In genomic region chr4:150239951-150240368, GRCm38 (mm10) we compare ENCODE assay signal across 8 mouse cellular contexts. TPM values are rescaled to one million over a fixed set of nuclear protein-coding genes. Genes with fewer than 3 reads are reported as not detected.
DNase-seq lines count a peak whose midpoint lies in the region; ATAC-seq lines count a peak whose summit lies in the region.

No protein-coding gene starts in this region.

- no peaks in the 10 kb centered on the region for H3K27me3 ChIP-seq in embryonic facial prominence, embryonic 11.5 days (ENCODE audit: control insufficient read depth, insufficient read depth, low read length)
- no peaks in the 10 kb centered on the region for H3K27me3 ChIP-seq in heart, embryonic 10.5 days (ENCODE audit: insufficient read depth, poor library complexity, severe bottlenecking)
- no peaks in the 10 kb centered on the region for H3K27me3 ChIP-seq in limb, embryonic 15.5 days
- no peaks in the 10 kb centered on the region for H3K27me3 ChIP-seq in midbrain, embryonic 16.5 days (ENCODE audit: control insufficient read depth, insufficient read depth, low read depth, low read length)

- peak overlapping the region; percentile 78 for H3K4me2 ChIP-seq in embryonic facial prominence, embryonic 11.5 days (ENCODE audit: low read depth, low read length)
- H3K4me2 ChIP-seq in limb, embryonic 15.5 days: peak overlapping the region; percentile 71
- H3K4me2 ChIP-seq in midbrain, embryonic 16.5 days (ENCODE audit: low read length): peak overlapping the region; percentile 94

- ATAC-seq in embryonic facial prominence, embryonic 11.5 days (replicated peaks; ENCODE audit: insufficient number of reproducible peaks, low FRiP score, low TSS enrichment, low read depth): no peak
- ATAC-seq in limb, embryonic 15.5 days (ENCODE audit: insufficient number of reproducible peaks, low FRiP score, low TSS enrichment, low read depth): no peak
- no peak for ATAC-seq in midbrain, embryonic 16.5 days

- H3K9ac ChIP-seq in embryonic facial prominence, embryonic 11.5 days (replicated peaks; ENCODE audit: low read length): peak overlapping the region; percentile 25
- no peak overlapping the region for H3K9ac ChIP-seq in limb, embryonic 15.5 days
- no peak overlapping the region for H3K9ac ChIP-seq in midbrain, embryonic 16.5 days (ENCODE audit: low read depth, low read length)

- 7% methylated on average over 6 of the region's 6 CpGs for WGBS in embryonic facial prominence, embryonic 11.5 days
- 7% methylated on average over 6 of the region's 6 CpGs for WGBS in heart, embryonic 10.5 days
- WGBS in limb, embryonic 15.5 days: 13% methylated on average over 6 of the region's 6 CpGs
- 13% methylated on average over 6 of the region's 6 CpGs for WGBS in midbrain, embryonic 16.5 days

- H3K4me3 ChIP-seq in embryonic facial prominence, embryonic 11.5 days (ENCODE audit: low read depth, low read length): peak overlapping the region; percentile 77
- H3K4me3 ChIP-seq in heart, embryonic 10.5 days: peak overlapping the region; percentile 80
- H3K4me3 ChIP-seq in limb, embryonic 15.5 days: peak overlapping the region; percentile 67
- H3K4me3 ChIP-seq in midbrain, embryonic 16.5 days (ENCODE audit: low read depth, low read length): peak overlapping the region; percentile 16

- H3K36me3 ChIP-seq in embryonic facial prominence, embryonic 11.5 days (replicated peaks; ENCODE audit: control insufficient read depth, insufficient read depth, low read depth, low read length): peaks cover 27% of the 10 kb centered on the region
- H3K36me3 ChIP-seq in heart, embryonic 10.5 days: peaks cover 63% of the 10 kb centered on the region
- peaks cover 48% of the 10 kb centered on the region for H3K36me3 ChIP-seq in limb, embryonic 15.5 days
- peaks cover 20% of the 10 kb centered on the region for H3K36me3 ChIP-seq in midbrain, embryonic 16.5 days (ENCODE audit: control insufficient read depth, insufficient read depth, low read length)

- H3K4me1 ChIP-seq in embryonic facial prominence, embryonic 11.5 days (ENCODE audit: control insufficient read depth, insufficient read depth, low read length): peaks cover 5% of the 10 kb centered on the region
- H3K4me1 ChIP-seq in heart, embryonic 10.5 days: peaks cover 51% of the 10 kb centered on the region
- H3K4me1 ChIP-seq in limb, embryonic 15.5 days: peaks cover 54% of the 10 kb centered on the region
- H3K4me1 ChIP-seq in midbrain, embryonic 16.5 days (ENCODE audit: control insufficient read depth, insufficient read depth, low read length): peaks cover 34% of the 10 kb centered on the region

- 0 out of 2 replicates have a peak overlapping the region, but pooled peaks have one; percentile 2 for H3K27ac ChIP-seq in embryonic facial prominence, embryonic 11.5 days (replicated peaks; ENCODE audit: low read depth, low read length)
- peak overlapping the region; percentile 99 for H3K27ac ChIP-seq in heart, embryonic 10.5 days
- H3K27ac ChIP-seq in limb, embryonic 15.5 days: 0 out of 2 replicates have a peak overlapping the region, but pooled peaks have one; percentile 17
- H3K27ac ChIP-seq in midbrain, embryonic 16.5 days (ENCODE audit: low read length): no peak overlapping the region

- H3K9me3 ChIP-seq in embryonic facial prominence, embryonic 11.5 days (replicated peaks; ENCODE audit: control insufficient read depth, low read length): no peaks in the 10 kb centered on the region
- H3K9me3 ChIP-seq in heart, embryonic 10.5 days: no peaks in the 10 kb centered on the region
- H3K9me3 ChIP-seq in limb, embryonic 15.5 days: no peaks in the 10 kb centered on the region
- no peaks in the 10 kb centered on the region for H3K9me3 ChIP-seq in midbrain, embryonic 16.5 days (replicated peaks; ENCODE audit: control insufficient read depth, low read length, poor library complexity, severe bottlenecking)

- DNase-seq in A20 (ENCODE audit: low read depth, low spot score): peak; percentile 94
- peak; percentile 80 for DNase-seq in adrenal gland, postnatal 14 days
- DNase-seq in embryonic facial prominence, embryonic 11.5 days (ENCODE audit: low spot score): peak; percentile 98
- DNase-seq in heart, embryonic 10.5 days (ENCODE audit: low spot score): peak; percentile 91
- peak; percentile 97 for DNase-seq in kidney, adult 9 months
- peak; percentile 81 to 87 for DNase-seq in spleen, postnatal 36 days (ENCODE audit: low spot score in 2 of 2)

RNA-seq across cellular contexts. Expression of gene Eno1, which starts 3.4 kb away (rescaled TPM):
- total RNA-seq in adrenal gland, postnatal 14 days (2021): 426 and 444 TPM in 2 replicates
- polyA plus RNA-seq in embryonic facial prominence, embryonic 11.5 days (2014; fragmentation: Nextera tagmentation; extraction: Ambion mirVana): 1,873 and 2,043 TPM in 2 replicates
- 3,222 and 3,587 TPM in 2 replicates for polyA plus RNA-seq in heart, embryonic 10.5 days (2016; fragmentation: Nextera tagmentation; extraction: Ambion mirVana)
- 1,599 and 1,772 TPM in 2 replicates for polyA plus RNA-seq in limb, embryonic 15.5 days (2015; fragmentation: Nextera tagmentation; extraction: Ambion mirVana)
- polyA plus RNA-seq in midbrain, embryonic 16.5 days (2015; fragmentation: Nextera tagmentation; extraction: Ambion mirVana): 1,096 and 1,142 TPM in 2 replicates

RNA-seq across cellular contexts. Expression of gene Car6, which starts 38.8 kb away (rescaled TPM):
- total RNA-seq in adrenal gland, postnatal 14 days (2021): 0.44 TPM in 1 of 2 replicates, not detected in the other
- polyA plus RNA-seq in embryonic facial prominence, embryonic 11.5 days (2014; fragmentation: Nextera tagmentation; extraction: Ambion mirVana): 0.18 TPM in 1 of 2 replicates, not detected in the other
- polyA plus RNA-seq in heart, embryonic 10.5 days (2016; fragmentation: Nextera tagmentation; extraction: Ambion mirVana): not detected in 2 replicates
- 0.20 and 0.50 TPM in 2 replicates for polyA plus RNA-seq in limb, embryonic 15.5 days (2015; fragmentation: Nextera tagmentation; extraction: Ambion mirVana)
- not detected in 2 replicates for polyA plus RNA-seq in midbrain, embryonic 16.5 days (2015; fragmentation: Nextera tagmentation; extraction: Ambion mirVana)

RNA-seq across cellular contexts. Expression of gene Rere, which starts 41.5 kb away (rescaled TPM):
- 108 and 131 TPM in 2 replicates for total RNA-seq in adrenal gland, postnatal 14 days (2021)
- polyA plus RNA-seq in embryonic facial prominence, embryonic 11.5 days (2014; fragmentation: Nextera tagmentation; extraction: Ambion mirVana): 22.9 and 28.7 TPM in 2 replicates
- polyA plus RNA-seq in heart, embryonic 10.5 days (2016; fragmentation: Nextera tagmentation; extraction: Ambion mirVana): 27.6 and 31.6 TPM in 2 replicates
- 18.4 and 19.7 TPM in 2 replicates for polyA plus RNA-seq in limb, embryonic 15.5 days (2015; fragmentation: Nextera tagmentation; extraction: Ambion mirVana)
- 29.0 and 31.2 TPM in 2 replicates for polyA plus RNA-seq in midbrain, embryonic 16.5 days (2015; fragmentation: Nextera tagmentation; extraction: Ambion mirVana)

Comparison
In these comparisons a context has a peak if more than half of its experiments do, and no peak if none do; other contexts are left out.
1. H3K4me3 ChIP-seq: peak in every context shown above with its lines; median percentile 80 in heart, embryonic 10.5 days; 77 in embryonic facial prominence, embryonic 11.5 days; 67 in limb, embryonic 15.5 days; 16 in midbrain, embryonic 16.5 days.